Mouse (Mus musculus) forebrain, embryonic 16.5 days (tissue): ENCODE data around the gene Cacna2d1. TPM values are rescaled to one million over a fixed set of nuclear protein-coding genes. Genes with fewer than 3 reads are reported as not detected.

Source experiments
- ATAC-seq: fragments of 200-750 bp; cut with Nextera tagmentation; 2 replicates; pipeline ENCODE4 v1.8.0; 2017; ENCODE audit warnings: mild to moderate bottlenecking, moderate library complexity
- H3K27ac ChIP-seq: fragments of 300-500 bp; sonication (generic); 2 replicates; pipeline ENCODE4 v1.5.1; 2014; ENCODE audit warnings: low read length, control low read depth
- H3K27me3 ChIP-seq: fragments of 300-500 bp; sonication (generic); replicated peaks from 2 replicates; pipeline ENCODE4 v1.6.1; 2014; ENCODE audit warnings: low read length; ENCODE audit not compliant: control insufficient read depth, insufficient read depth
- H3K36me3 ChIP-seq: fragments of 300-500 bp; sonication (generic); 2 replicates; pipeline ENCODE4 v1.6.1; 2014; ENCODE audit not compliant: control insufficient read depth, insufficient read depth
- H3K4me1 ChIP-seq: fragments of 300-500 bp; sonication (generic); replicated peaks from 2 replicates; pipeline ENCODE4 v1.6.1; 2014; ENCODE audit warnings: low read length; ENCODE audit not compliant: control insufficient read depth, insufficient read depth
- H3K4me2 ChIP-seq: fragments of 300-500 bp; sonication (generic); 2 replicates; pipeline ENCODE4 v1.6.1; 2014; ENCODE audit warnings: mild to moderate bottlenecking, low read length, control low read depth
- H3K4me3 ChIP-seq: fragments of 300-500 bp; sonication (generic); replicated peaks from 2 replicates; pipeline ENCODE4 v1.5.1; 2014; ENCODE audit warnings: mild to moderate bottlenecking, low read length, control low read depth
- H3K9ac ChIP-seq: fragments of 300-500 bp; sonication (generic); replicated peaks from 2 replicates; pipeline ENCODE4 v1.6.1; 2014; ENCODE audit warnings: low read depth, low read length, control low read depth
- H3K9me3 ChIP-seq: fragments of 300-500 bp; sonication (generic); 2 replicates; pipeline ENCODE4 v1.6.1; 2016; ENCODE audit warnings: low read length; ENCODE audit not compliant: control insufficient read depth
- WGBS: fragments of 180-500 bp; shearing (Covaris S2); extraction: QIAGEN DNeasy Blood & Tissue Kit; methylation state at CpG from one replicate; pipeline ENCODE4 v1.1.7; 2014; 5-methylcytosine and 5-hydroxymethylcytosine counted together
- polyA plus RNA-seq: library from polyadenylated mRNA; unstranded; fragments of >200 nt; fragmentation: Nextera tagmentation; extraction: Ambion mirVana; gene quantifications from 2 replicates; pipeline ENCODE4 v1.2.1, GENCODE M21; 2015

Gene Cacna2d1
- polyA plus RNA-seq, 1 experiment from 2014 or later = 33.9 TPM

DNA sequence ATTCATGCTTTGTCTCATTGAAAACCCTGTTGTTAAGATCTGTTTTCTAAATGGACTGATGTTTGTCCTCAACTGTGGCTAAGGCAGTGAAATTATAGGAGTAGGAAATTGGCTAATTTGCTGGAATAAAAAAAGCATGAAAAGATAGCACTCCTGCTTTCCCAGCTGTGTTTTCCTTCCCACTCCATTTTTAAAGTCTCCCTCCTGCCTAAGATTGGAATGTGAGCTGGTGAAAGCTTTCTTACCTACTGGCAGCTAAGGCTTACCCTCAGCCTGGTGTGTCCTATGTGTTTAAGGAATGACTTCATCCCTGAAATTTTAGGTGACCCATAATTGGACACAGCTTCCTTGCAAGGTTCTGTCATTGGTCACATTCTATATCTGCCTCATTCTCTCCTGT, 40.2 kb downstream of the Cacna2d1 start:
- no peak overlapping the region for H3K4me2 ChIP-seq
- H3K27me3 ChIP-seq = peaks cover 3% of the 10 kb centered on the region; the same call in 1 of the 2 replicates

DNA sequence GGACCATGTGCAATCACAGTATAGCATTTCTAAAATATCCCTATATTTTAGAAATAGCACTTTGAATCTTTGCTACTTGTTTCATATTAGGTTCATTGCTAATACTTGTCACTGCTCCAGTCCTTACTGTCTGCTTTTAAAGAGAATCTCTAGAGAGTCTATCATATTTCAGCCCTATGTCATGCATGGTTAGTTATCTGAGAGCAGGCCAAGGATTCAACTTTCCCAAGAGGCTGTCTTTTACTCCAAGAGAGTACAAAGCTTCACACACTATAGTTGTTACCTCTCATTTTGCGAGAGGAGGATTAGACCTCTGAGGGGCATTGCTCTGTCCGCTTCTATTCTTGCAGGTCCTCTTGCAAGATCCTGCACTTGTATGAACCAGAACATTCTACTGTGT, 44.7 kb downstream of the Cacna2d1 start:
- Histone ChIP-seq H3K4me3 (no peak overlapping the region), H3K27me3 (peaks cover 8% of the 10 kb centered on the region; the same call in 1 of the 2 replicates), H3K9me3 (no peaks in the 10 kb centered on the region), H3K4me2 (no peak overlapping the region), H3K36me3 (no peaks in the 10 kb centered on the region), H3K27ac (no peak overlapping the region), H3K4me1 (no peaks in the 10 kb centered on the region; the same call in 1 of the 2 replicates), H3K9ac (no peak overlapping the region)
- ATAC-seq = no peak
- 76% methylated on average over 2 of the region's 2 CpGs for WGBS

More for the DNA sequence above, 40.2 kb downstream of the Cacna2d1 start:
- Histone ChIP-seq H3K9me3 (no peaks in the 10 kb centered on the region), H3K27ac (no peak overlapping the region), H3K36me3 (no peaks in the 10 kb centered on the region), H3K4me1 (no peaks in the 10 kb centered on the region; the same call in 1 of the 2 replicates), H3K9ac (no peak overlapping the region), H3K4me3 (no peak overlapping the region)
- ATAC-seq = 0 out of 2 replicates have a peak, but pooled peaks have one; percentile 28

DNA sequence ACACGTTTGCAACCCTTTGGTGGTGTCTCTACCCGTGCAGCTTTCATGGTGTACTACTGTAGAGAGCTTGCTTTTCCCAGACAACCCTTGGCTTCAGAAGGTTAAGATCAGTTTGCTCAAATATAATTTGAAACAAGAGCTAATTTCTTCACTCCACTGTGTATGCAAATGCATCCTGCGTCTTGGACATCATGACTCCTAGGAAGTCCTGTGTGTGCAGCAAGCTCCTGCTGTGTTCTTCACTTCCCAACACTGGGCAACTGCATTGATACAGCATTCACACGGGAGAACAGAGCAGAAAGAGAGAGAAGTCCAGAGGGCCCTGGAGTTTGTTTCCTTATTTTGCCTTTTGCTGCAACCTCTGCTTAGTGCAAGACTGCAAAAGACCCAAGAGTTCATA, 48.1 kb downstream of the Cacna2d1 start:
- Histone ChIP-seq H3K9ac (no peak overlapping the region), H3K4me2 (no peak overlapping the region), H3K36me3 (no peaks in the 10 kb centered on the region), H3K27ac (no peak overlapping the region), H3K9me3 (no peaks in the 10 kb centered on the region), H3K4me1 (peaks cover 13% of the 10 kb centered on the region), H3K4me3 (no peak overlapping the region), H3K27me3 (peaks cover 8% of the 10 kb centered on the region; the same call in 1 of the 2 replicates)
- 33% methylated on average over 4 of the region's 4 CpGs for WGBS
- no peak for ATAC-seq

DNA sequence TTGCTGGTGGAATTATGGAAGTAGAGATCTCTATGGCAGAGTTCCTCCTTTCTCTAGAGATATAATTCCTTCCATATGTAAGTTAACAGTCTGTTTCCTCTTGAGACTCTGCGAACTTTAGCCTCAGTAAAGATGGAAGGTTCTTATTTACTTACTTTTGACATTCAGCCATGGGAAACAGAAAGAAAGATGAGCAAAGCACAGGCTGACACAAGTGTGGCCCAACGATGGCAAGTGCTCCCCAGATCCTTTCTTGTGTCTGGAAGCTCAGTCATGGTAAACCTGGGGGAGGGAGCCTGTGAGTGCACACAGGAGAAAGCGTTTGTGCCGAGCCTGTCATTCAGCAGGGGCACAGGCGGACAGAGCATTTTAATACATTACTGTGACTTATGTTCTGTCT, 48.9 kb downstream of the Cacna2d1 start:
- Histone ChIP-seq H3K9me3 (no peaks in the 10 kb centered on the region), H3K27me3 (peaks cover 8% of the 10 kb centered on the region; the same call in 1 of the 2 replicates), H3K4me3 (no peak overlapping the region), H3K36me3 (no peaks in the 10 kb centered on the region), H3K4me1 (peaks cover 13% of the 10 kb centered on the region), H3K27ac (no peak overlapping the region), H3K4me2 (no peak overlapping the region), H3K9ac (no peak overlapping the region)
- 24% methylated on average over 5 of the region's 5 CpGs for WGBS
- no peak for ATAC-seq

DNA sequence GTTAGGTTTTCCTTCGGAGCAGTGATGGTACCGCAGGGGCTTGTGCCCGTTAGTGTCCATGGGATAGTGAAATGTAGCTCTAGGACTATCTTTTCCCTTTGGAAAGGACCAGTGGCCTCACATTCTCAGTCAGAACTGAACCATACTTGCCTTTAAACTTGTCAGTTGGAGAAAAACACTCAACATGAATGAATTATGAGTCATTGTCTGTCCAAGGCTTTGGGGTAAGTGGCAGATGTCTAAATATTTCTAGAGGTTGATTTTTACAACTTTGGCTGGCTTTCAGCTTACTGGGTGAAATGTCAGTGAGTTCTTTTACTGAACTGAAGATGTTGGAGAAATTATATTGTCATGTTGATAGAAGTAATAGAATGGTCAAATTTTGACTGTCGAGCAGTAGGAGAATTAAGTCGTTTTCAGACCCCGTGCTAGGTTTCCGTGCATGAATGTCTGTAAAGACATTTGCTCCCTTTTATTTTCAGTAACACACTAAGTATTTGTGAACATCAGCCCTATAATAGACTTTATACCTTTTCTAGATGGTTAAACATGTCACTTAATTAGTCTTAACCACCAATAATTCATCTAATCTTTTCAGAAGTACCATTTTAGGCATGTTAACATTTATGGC, 50.9 kb downstream of the Cacna2d1 start:
- Histone ChIP-seq H3K4me1 (peaks cover 13% of the 10 kb centered on the region), H3K27ac (no peak overlapping the region), H3K27me3 (peaks cover 4% of the 10 kb centered on the region; the same call in 1 of the 2 replicates), H3K9ac (no peak overlapping the region), H3K9me3 (no peaks in the 10 kb centered on the region), H3K36me3 (no peaks in the 10 kb centered on the region), H3K4me2 (no peak overlapping the region), H3K4me3 (no peak overlapping the region)
- ATAC-seq = no peak
- 24% methylated on average over 7 of the region's 7 CpGs for WGBS

DNA sequence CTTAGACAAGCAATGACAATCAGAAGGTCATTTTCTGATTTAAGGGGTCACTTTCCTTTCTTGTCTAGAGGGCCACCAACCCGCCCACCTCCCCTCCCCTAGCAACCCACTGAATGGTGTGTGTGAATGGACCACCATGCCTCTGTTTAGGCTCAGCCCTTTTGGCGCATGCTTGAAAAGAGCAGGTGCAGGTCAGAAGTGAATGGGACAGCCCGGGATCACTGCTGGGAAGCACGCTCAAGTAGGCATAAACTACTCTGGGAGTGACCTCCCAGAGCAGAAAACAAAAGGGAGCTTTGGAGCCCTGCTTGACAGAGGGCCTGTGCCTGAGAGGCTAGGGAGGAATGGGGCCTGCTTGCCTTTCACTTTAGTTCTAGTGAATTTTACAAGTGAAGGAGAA, 51.4 kb downstream of the Cacna2d1 start:
- H3K27me3 ChIP-seq = peaks cover 4% of the 10 kb centered on the region; the same call in 1 of the 2 replicates
- no peak overlapping the region for H3K27ac ChIP-seq
- no peak overlapping the region for H3K4me2 ChIP-seq
- H3K9me3 ChIP-seq = no peaks in the 10 kb centered on the region
- no peaks in the 10 kb centered on the region for H3K36me3 ChIP-seq
- H3K4me1 ChIP-seq = peaks cover 13% of the 10 kb centered on the region
- peak; percentile 87 for ATAC-seq
- 6% methylated on average over 4 of the region's 4 CpGs for WGBS
- no peak overlapping the region for H3K4me3 ChIP-seq
- no peak overlapping the region for H3K9ac ChIP-seq

DNA sequence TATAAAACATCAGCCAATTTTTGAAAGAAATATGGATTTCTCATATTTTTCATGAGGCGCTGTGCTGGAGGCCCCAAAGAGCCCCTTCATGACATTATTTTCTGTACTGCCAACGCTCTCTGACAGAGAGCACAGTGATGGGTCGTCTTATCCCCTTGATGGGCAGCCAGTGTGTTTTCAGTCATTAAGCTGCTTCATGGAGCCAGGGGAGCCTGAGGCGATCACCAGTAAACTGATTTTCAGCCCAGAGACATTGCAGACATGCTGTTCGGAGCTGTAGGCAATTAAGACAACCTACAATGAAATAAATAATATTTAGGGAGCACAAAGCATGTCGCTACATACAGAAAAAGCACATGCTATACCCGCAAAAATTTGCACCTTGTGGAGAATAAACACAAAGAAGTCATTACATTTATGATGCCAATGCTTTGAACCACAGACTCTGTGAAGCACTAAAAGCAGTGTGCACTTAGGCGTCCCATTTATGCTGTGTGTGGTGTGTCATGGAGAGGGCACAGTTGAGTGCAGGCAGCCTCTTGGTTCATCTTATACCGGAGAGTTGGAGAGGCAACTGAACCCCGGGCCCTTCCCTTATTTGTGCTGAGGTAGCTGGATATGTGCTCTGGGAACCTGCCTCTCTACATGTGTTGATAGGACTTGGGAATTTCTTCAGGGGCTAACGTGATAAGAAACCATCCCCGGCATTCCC, 57.1 kb downstream of the Cacna2d1 start:
- Histone ChIP-seq H3K4me3 (no peak overlapping the region), H3K4me1 (peaks cover 15% of the 10 kb centered on the region), H3K4me2 (peak overlapping the region; percentile 16; the same call in 1 of the 2 replicates), H3K36me3 (no peaks in the 10 kb centered on the region), H3K9me3 (no peaks in the 10 kb centered on the region), H3K27ac (no peak overlapping the region), H3K27me3 (0 out of 2 replicates have a peak, but pooled peaks cover 3% of the 10 kb centered on the region), H3K9ac (no peak overlapping the region)
- 38% methylated on average over 12 of the region's 12 CpGs for WGBS
- peak; percentile 65 for ATAC-seq

DNA sequence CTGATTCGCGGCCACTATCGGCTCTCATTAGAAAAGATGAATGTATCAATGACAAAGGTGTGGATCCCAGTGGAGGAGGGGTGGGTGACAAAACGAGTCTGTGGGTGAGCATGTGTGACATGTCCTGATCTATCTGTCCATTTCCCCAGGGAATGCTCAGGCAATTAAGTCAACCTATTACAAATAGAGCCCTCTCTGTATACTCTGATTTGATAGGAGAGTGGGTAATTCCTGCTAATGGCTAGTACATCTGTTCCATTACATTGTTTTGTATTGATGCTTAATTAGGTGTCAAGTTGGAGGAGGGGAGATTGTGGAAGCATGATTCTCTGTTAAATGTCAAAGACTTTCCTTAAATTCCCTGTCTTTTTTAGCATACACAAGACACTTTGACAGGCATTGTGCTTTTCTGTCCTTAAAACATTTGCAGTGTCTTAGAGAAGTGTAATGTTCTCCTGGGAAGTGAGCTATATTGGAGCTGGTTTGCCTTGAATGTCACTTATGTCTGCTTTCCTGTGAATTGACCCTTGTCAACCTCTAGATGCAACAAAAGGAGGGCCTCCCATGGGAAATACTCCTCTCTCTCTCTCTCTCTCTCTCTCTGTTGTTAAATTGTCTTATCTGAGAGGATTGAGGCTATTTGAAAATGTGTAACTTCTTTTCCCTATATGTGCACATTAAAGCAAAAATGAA, 58.9 kb downstream of the Cacna2d1 start:
- Histone ChIP-seq H3K27me3 (0 out of 2 replicates have a peak, but pooled peaks cover 3% of the 10 kb centered on the region), H3K9me3 (no peaks in the 10 kb centered on the region), H3K9ac (no peak overlapping the region), H3K4me2 (no peak overlapping the region), H3K36me3 (no peaks in the 10 kb centered on the region), H3K4me1 (peaks cover 15% of the 10 kb centered on the region), H3K4me3 (no peak overlapping the region), H3K27ac (no peak overlapping the region)
- WGBS = 28% methylated on average over 4 of the region's 4 CpGs
- no peak for ATAC-seq

DNA sequence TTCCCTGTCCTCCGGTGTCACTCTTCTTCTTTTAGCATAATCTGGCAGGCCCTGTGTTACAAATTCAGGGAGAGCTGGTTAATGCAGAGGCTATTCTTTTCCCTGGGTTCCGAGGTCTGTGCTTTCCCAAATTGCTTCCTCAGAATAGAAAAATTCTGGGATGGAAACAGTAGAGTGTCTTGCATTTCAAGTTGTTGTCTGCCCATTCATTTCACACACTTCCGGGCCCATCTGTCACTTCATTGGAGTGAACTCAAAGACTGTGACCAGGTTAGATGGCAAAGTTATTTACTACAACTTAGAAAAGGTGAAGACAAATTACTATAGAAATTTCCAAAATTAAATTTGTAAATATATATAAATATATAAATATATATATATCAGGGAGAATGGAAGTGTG, 62.7 kb downstream of the Cacna2d1 start:
- ATAC-seq = no peak
- no peak overlapping the region for H3K9ac ChIP-seq
- H3K36me3 ChIP-seq = no peaks in the 10 kb centered on the region
- no peaks in the 10 kb centered on the region for H3K27me3 ChIP-seq
- no peak overlapping the region for H3K4me2 ChIP-seq
- H3K4me1 ChIP-seq = peaks cover 6% of the 10 kb centered on the region
- WGBS = 62% methylated on average over 3 of the region's 3 CpGs
- H3K9me3 ChIP-seq = no peaks in the 10 kb centered on the region
- H3K4me3 ChIP-seq = no peak overlapping the region
- H3K27ac ChIP-seq = no peak overlapping the region; the same call in 1 of the 2 replicates
